Mouse (Mus musculus): ENCODE measurements at regions not wholly inside any gene's neighbourhood (a gene's known extent, or its start where the extent isn't known, plus 50 kb on each side); places are given as distances from the start of the nearest gene placed in this dataset.

DNA sequence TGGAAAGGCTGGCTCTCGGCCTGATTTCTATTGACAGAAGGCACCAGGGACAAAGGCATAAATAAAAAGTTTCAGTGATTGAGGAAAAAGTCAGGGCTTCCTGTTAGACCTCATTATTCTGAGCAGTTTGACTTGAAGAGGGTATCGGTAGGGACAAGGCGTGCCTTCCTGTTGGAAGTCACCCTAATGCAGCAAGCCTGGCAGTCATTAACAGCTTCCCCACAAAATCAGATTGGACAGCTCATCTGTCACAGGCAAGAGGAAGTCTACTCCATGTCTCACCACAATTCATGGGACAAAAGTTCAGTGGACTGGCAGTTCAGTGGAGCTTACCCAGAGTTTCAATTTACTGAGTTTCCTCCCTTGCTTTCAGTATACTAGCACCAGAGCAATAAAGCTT, 715.5 kb downstream of the Fam181b start:
- H3K9ac ChIP-seq (ENCODE audit: low read length) = no peak overlapping the region
- H3K27ac ChIP-seq (ENCODE audit: low read length) = no peak overlapping the region
- WGBS = 18% methylated on average over 3 of the region's 3 CpGs
- no peaks in the 10 kb centered on the region for H3K36me3 ChIP-seq (ENCODE audit: control insufficient read depth, insufficient read depth, low read length)
- no peaks in the 10 kb centered on the region for H3K27me3 ChIP-seq (ENCODE audit: control insufficient read depth, insufficient read depth, low read length)
- ATAC-seq (ENCODE audit: insufficient read depth, low FRiP score) = no peak
- no peaks in the 10 kb centered on the region for H3K4me1 ChIP-seq (ENCODE audit: control insufficient read depth, insufficient read depth, low read length)
- no peak overlapping the region for H3K4me2 ChIP-seq (ENCODE audit: low read depth, low read length)
- no peak overlapping the region for H3K4me3 ChIP-seq (replicated peaks; ENCODE audit: low read length)
- no peaks in the 10 kb centered on the region for H3K9me3 ChIP-seq (replicated peaks; ENCODE audit: control insufficient read depth, low read length)

DNA sequence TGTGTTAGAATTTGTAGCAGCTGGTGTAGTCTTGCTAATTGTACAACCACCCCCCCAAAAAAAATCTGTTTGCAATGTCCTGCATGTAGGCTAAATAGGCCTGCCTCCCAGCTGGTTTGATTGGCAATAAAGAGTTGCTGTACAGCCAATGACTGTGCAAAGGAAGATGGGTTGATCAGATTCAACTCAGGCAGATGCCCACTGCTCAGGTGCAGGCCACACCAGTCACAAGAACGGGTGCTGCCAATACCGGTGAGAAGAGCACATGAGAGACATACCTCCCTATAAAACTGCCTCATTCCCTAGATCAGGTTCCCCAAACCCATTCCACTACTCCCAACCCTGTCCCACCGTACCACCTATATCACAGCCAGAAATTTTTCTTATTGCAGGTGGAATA, 756.0 kb downstream of the Fam181b start:
- WGBS = 76% methylated on average over 3 of the region's 3 CpGs

DNA sequence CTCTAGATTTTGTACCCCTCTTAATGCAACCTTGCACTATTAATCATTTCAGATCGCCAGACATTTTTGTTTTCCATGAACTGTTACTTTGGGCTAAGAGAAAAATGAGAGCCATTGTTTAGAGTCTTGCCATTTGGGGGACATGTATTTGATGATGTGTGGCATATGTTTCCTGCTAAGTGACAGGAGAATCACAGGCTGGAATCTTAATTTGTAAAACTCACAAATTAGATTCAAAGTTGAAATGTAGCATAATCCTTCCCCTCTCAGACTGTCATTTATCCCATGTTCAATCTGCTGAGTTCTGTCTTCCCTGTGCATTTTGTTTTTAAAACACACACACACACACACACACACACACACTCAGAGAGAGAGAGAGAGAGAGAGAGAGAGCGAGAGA, 756.5 kb downstream of the Fam181b start:
- Histone ChIP-seq H3K4me3 (replicated peaks; ENCODE audit: low read length) (no peak overlapping the region), H3K4me2 (ENCODE audit: low read depth, low read length) (no peak overlapping the region), H3K36me3 (ENCODE audit: control insufficient read depth, insufficient read depth, low read length) (no peaks in the 10 kb centered on the region), H3K27ac (ENCODE audit: low read length) (no peak overlapping the region), H3K27me3 (ENCODE audit: control insufficient read depth, insufficient read depth, low read length) (no peaks in the 10 kb centered on the region), H3K4me1 (ENCODE audit: control insufficient read depth, insufficient read depth, low read length) (no peaks in the 10 kb centered on the region), H3K9ac (ENCODE audit: low read length) (no peak overlapping the region), H3K9me3 (replicated peaks; ENCODE audit: control insufficient read depth, low read length) (no peaks in the 10 kb centered on the region)
- no peak for ATAC-seq (ENCODE audit: insufficient read depth, low FRiP score)
- 55% methylated on average over 2 of the region's 2 CpGs for WGBS

More for the DNA sequence above, 756.0 kb downstream of the Fam181b start:
- H3K4me1 ChIP-seq (ENCODE audit: control insufficient read depth, insufficient read depth, low read length) = no peaks in the 10 kb centered on the region
- no peaks in the 10 kb centered on the region for H3K9me3 ChIP-seq (replicated peaks; ENCODE audit: control insufficient read depth, low read length)
- H3K4me3 ChIP-seq (replicated peaks; ENCODE audit: low read length) = no peak overlapping the region
- no peak overlapping the region for H3K4me2 ChIP-seq (ENCODE audit: low read depth, low read length)
- ATAC-seq (ENCODE audit: insufficient read depth, low FRiP score) = no peak
- no peaks in the 10 kb centered on the region for H3K36me3 ChIP-seq (ENCODE audit: control insufficient read depth, insufficient read depth, low read length)
- H3K27ac ChIP-seq (ENCODE audit: low read length) = no peak overlapping the region
- H3K27me3 ChIP-seq (ENCODE audit: control insufficient read depth, insufficient read depth, low read length) = no peaks in the 10 kb centered on the region
- H3K9ac ChIP-seq (ENCODE audit: low read length) = no peak overlapping the region

DNA sequence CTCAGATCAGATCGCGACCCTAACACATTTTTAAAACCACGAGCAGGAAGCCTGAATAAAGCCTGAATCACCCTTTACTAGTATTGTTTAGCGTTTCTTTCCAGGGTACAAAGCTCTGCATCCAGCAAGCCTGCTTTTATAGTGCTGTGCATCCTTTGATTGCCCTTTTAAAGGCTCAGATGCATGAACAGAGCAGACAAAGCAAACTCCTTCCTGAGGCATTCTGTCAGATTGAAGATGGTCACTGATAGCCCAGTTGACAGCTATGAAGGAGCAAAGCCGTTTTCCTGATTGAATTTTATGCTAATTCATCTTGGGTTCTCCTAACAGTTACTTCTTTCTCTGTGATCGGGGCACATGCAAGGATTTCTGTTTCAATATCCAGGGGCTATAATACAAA, 775.4 kb downstream of the Fam181b start:
- Histone ChIP-seq H3K4me3 (replicated peaks; ENCODE audit: low read length) (no peak overlapping the region), H3K27me3 (ENCODE audit: control insufficient read depth, insufficient read depth, low read length) (no peaks in the 10 kb centered on the region), H3K36me3 (ENCODE audit: control insufficient read depth, insufficient read depth, low read length) (no peaks in the 10 kb centered on the region), H3K4me2 (ENCODE audit: low read depth, low read length) (no peak overlapping the region), H3K4me1 (ENCODE audit: control insufficient read depth, insufficient read depth, low read length) (no peaks in the 10 kb centered on the region), H3K27ac (ENCODE audit: low read length) (no peak overlapping the region), H3K9me3 (replicated peaks; ENCODE audit: control insufficient read depth, low read length) (no peaks in the 10 kb centered on the region), H3K9ac (ENCODE audit: low read length) (no peak overlapping the region)
- 67% methylated on average over 6 of the region's 6 CpGs for WGBS
- no peak for ATAC-seq (ENCODE audit: insufficient read depth, low FRiP score)

DNA sequence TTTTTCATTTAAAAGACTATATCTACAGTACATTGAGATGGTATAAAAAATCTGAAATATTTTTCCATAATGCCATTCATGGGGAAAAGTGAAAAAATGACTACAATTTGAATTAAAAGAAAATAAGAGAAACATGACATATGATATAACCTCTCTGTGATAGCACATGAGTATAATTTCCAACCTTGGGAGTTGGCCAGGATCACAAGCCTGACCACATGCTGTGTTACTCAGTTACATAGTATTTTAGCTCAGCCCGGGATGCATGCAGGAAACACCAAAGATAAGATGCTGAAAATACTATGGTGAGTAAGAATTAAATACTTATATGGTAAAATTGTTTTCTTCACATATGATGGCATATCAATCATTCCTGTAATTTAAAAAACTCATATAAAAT, 814.0 kb downstream of the Fam181b start:
- Histone ChIP-seq H3K4me1 (ENCODE audit: control insufficient read depth, insufficient read depth, low read length) (no peaks in the 10 kb centered on the region), H3K9ac (ENCODE audit: low read length) (no peak overlapping the region), H3K9me3 (replicated peaks; ENCODE audit: control insufficient read depth, low read length) (no peaks in the 10 kb centered on the region), H3K4me2 (ENCODE audit: low read depth, low read length) (no peak overlapping the region), H3K27me3 (ENCODE audit: control insufficient read depth, insufficient read depth, low read length) (no peaks in the 10 kb centered on the region), H3K36me3 (ENCODE audit: control insufficient read depth, insufficient read depth, low read length) (no peaks in the 10 kb centered on the region), H3K4me3 (replicated peaks; ENCODE audit: low read length) (no peak overlapping the region), H3K27ac (ENCODE audit: low read length) (no peak overlapping the region)
- no peak for ATAC-seq (ENCODE audit: insufficient read depth, low FRiP score)
- WGBS = 84% methylated on average over 1 of the region's 1 CpGs

DNA sequence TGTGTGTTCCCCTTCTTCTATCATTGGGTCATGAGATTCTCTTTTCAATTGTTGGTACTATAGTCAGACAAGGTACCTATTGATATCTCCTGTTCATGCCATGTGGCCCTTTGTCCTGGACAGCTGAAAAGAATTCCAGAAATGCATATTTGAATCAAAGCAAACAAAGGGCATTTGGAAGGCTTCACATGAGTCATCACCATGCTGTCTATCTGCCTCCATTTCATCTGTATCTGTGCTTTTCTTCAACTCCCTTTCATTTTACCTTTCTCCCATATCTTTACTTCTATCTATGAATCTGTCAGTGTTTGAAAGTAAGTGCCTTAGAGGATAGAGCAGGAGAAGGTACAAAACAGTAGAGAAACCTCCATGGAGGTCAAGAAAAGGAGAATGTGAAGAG, 817.3 kb downstream of the Fam181b start:
- H3K4me3 ChIP-seq (replicated peaks; ENCODE audit: low read length) = no peak overlapping the region
- H3K27me3 ChIP-seq (ENCODE audit: control insufficient read depth, insufficient read depth, low read length) = no peaks in the 10 kb centered on the region
- H3K27ac ChIP-seq (ENCODE audit: low read length) = no peak overlapping the region
- no peaks in the 10 kb centered on the region for H3K4me1 ChIP-seq (ENCODE audit: control insufficient read depth, insufficient read depth, low read length)
- H3K9me3 ChIP-seq (replicated peaks; ENCODE audit: control insufficient read depth, low read length) = no peaks in the 10 kb centered on the region
- H3K36me3 ChIP-seq (ENCODE audit: control insufficient read depth, insufficient read depth, low read length) = no peaks in the 10 kb centered on the region
- no peak overlapping the region for H3K4me2 ChIP-seq (ENCODE audit: low read depth, low read length)
- no peak for ATAC-seq (ENCODE audit: insufficient read depth, low FRiP score)
- no peak overlapping the region for H3K9ac ChIP-seq (ENCODE audit: low read length)

DNA sequence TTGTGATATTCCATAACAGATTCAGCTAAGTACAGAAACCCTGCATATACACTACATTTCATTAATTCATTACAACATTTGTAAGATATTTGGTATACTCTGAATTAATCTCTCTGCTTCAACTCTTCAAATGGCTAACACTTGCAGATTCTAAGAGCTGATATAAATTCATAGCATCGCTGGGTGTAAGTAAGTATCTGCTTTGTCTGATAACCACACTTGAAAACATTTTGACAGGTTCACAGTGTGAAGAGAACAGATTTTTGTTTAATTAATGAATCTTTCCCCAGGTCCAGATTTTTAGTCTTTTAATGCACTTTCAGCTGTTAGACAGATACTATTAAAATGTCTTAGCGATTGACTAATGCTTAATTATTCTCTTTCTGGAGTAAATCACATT, 823.1 kb downstream of the Fam181b start:
- no peaks in the 10 kb centered on the region for H3K4me1 ChIP-seq (ENCODE audit: control insufficient read depth, insufficient read depth, low read length)
- no peak overlapping the region for H3K27ac ChIP-seq (ENCODE audit: low read length)
- no peak overlapping the region for H3K4me3 ChIP-seq (replicated peaks; ENCODE audit: low read length)
- 49% methylated on average over 2 of the region's 2 CpGs for WGBS
- no peaks in the 10 kb centered on the region for H3K9me3 ChIP-seq (replicated peaks; ENCODE audit: control insufficient read depth, low read length)
- no peak for ATAC-seq (ENCODE audit: insufficient read depth, low FRiP score)
- no peaks in the 10 kb centered on the region for H3K27me3 ChIP-seq (ENCODE audit: control insufficient read depth, insufficient read depth, low read length)
- no peak overlapping the region for H3K4me2 ChIP-seq (ENCODE audit: low read depth, low read length)
- H3K9ac ChIP-seq (ENCODE audit: low read length) = no peak overlapping the region
- H3K36me3 ChIP-seq (ENCODE audit: control insufficient read depth, insufficient read depth, low read length) = no peaks in the 10 kb centered on the region

DNA sequence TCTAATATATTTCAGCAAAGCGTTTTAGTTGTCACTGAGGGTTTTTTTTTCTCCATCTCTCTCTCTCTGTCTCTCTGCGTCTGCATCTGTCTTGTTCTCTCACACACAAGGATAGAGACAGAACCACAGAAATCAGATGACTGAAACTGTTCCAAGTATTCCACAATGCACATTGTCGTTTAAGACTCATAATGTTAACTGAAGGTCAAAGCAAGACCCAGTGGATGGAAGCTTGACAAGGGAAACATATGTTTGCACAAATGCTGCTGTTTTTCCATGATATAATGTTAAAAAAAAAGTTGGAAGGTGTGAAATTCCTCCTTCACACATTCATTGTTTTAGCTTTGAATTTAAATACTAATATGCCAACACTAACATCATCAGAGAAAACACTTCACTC, 857.3 kb downstream of the Fam181b start:
- Histone ChIP-seq H3K36me3 (ENCODE audit: control insufficient read depth, insufficient read depth, low read length) (no peaks in the 10 kb centered on the region), H3K4me1 (ENCODE audit: control insufficient read depth, insufficient read depth, low read length) (no peaks in the 10 kb centered on the region), H3K4me2 (ENCODE audit: low read depth, low read length) (no peak overlapping the region), H3K27ac (ENCODE audit: low read length) (no peak overlapping the region), H3K9ac (ENCODE audit: low read length) (no peak overlapping the region), H3K27me3 (ENCODE audit: control insufficient read depth, insufficient read depth, low read length) (no peaks in the 10 kb centered on the region), H3K9me3 (replicated peaks; ENCODE audit: control insufficient read depth, low read length) (no peaks in the 10 kb centered on the region), H3K4me3 (replicated peaks; ENCODE audit: low read length) (no peak overlapping the region)
- no peak for ATAC-seq (ENCODE audit: insufficient read depth, low FRiP score)
- WGBS = 68% methylated on average over 3 of the region's 3 CpGs

DNA sequence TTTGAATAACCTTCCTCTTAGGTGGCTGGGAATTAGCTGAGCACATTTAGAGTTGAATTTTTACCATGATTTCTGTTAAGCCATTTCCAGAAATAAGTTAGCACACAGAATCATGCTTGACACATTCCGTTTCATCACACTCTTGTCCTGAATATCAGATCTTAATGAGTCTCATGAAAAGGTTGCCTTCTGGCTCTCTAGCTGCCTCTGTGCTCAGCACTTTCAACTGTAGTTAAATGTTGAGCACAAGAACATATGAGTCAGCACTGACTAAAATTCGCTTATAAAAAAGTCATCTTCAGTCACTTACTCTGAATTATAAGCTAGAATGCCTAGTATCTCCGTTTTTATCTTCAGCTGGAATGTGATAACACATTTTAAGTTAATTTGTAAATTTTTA, 902.4 kb downstream of the Fam181b start:
- Histone ChIP-seq H3K27ac (ENCODE audit: low read length) (no peak overlapping the region), H3K4me2 (ENCODE audit: low read depth, low read length) (no peak overlapping the region), H3K4me1 (ENCODE audit: control insufficient read depth, insufficient read depth, low read length) (no peaks in the 10 kb centered on the region), H3K4me3 (replicated peaks; ENCODE audit: low read length) (no peak overlapping the region), H3K36me3 (ENCODE audit: control insufficient read depth, insufficient read depth, low read length) (no peaks in the 10 kb centered on the region), H3K9ac (ENCODE audit: low read length) (no peak overlapping the region), H3K27me3 (ENCODE audit: control insufficient read depth, insufficient read depth, low read length) (no peaks in the 10 kb centered on the region), H3K9me3 (replicated peaks; ENCODE audit: control insufficient read depth, low read length) (no peaks in the 10 kb centered on the region)
- ATAC-seq (ENCODE audit: insufficient read depth, low FRiP score) = no peak
- WGBS = 66% methylated on average over 3 of the region's 3 CpGs

DNA sequence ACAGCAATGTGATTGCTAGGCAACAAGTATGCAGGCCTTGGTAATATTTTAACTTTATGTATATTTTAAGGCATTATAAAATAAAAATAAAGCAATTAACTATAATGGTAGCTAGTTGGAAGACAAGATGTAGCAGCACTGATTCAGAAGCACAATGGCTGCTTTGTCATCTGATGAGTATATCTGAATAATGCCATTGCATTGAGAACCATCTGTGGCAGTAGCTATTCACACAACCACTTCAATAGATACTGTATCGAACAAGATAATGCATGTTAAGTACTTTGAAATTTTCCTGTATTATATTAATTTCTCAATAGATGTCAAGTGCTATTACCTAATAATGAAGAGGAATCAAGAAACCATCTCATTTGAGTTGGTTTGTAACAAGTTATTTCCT, 923.1 kb downstream of the Fam181b start:
- 82% methylated on average over 1 of the region's 1 CpGs for WGBS
- H3K36me3 ChIP-seq (ENCODE audit: control insufficient read depth, insufficient read depth, low read length) = no peaks in the 10 kb centered on the region

More for the DNA sequence above, 923.1 kb downstream of the Fam181b start:
- Histone ChIP-seq H3K27me3 (ENCODE audit: control insufficient read depth, insufficient read depth, low read length) (no peaks in the 10 kb centered on the region), H3K4me1 (ENCODE audit: control insufficient read depth, insufficient read depth, low read length) (no peaks in the 10 kb centered on the region), H3K4me3 (replicated peaks; ENCODE audit: low read length) (no peak overlapping the region), H3K9me3 (replicated peaks; ENCODE audit: control insufficient read depth, low read length) (no peaks in the 10 kb centered on the region), H3K9ac (ENCODE audit: low read length) (no peak overlapping the region), H3K27ac (ENCODE audit: low read length) (no peak overlapping the region), H3K4me2 (ENCODE audit: low read depth, low read length) (no peak overlapping the region)
- no peak for ATAC-seq (ENCODE audit: insufficient read depth, low FRiP score)

All from stomach, embryonic 16.5 days (tissue).